Mouse (Mus musculus): Measurements from ENCODE around the gene Gid4.

DNA sequence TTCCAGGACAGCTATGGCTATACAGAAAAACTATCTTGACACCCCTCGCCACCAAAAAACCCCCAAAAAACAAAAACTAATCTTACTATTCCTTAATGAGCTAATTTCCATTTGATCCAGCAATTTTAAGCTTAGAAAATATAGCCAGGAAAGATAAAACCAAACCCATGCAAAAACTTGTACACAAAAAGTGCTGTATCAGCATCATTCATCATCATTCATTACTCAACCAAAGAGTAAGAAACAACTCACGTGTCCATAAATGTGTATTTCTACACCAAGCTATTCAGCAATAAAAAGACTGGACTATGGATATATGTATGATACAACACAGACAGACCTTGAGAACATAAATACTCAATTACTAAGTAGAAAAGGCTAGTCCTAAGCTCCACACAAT is 4.0 kb upstream of the Gid4 start:
- no peak for TF ChIP-seq CTCF (IDR thresholded peaks at IDR 0.05; ENCODE audit: low read depth)
- TF ChIP-seq EP300 (optimal IDR thresholded peaks at IDR 0.05): no peak
